In the genomic region with DNA sequence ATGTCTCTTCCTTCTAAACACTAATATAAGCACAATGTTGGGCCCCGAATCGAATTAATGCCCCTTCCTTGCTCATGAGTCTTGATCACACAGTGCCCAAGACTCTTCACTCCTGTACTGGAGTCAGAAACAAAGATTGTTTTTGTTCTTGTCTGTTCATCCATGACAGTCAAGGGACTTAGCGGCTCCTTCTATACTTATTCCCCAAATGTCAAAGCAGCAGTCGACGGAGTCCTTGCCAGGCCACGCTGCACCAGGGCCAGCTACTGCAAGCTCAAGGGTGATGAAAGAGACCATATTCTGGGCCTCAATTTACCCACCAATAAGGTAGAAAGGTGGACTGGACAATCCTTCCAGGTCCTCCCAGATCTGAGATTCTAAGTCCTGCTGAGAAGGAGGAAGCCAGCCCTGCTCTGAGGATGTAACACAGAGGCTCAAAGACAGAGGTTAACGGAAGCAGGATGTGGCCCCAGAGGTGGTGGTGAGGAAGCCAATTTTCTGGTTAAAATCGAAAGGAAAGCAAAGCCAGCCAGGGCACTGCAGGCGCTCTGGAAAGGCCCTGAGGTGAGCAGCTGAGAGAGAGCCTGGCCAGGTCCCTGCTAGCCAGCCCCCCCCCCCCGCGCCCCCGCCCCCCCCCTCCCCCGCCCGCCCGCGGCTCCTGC, we compare ENCODE assay signal across 9 mouse cellular contexts. TPM values are rescaled to one million over a fixed set of nuclear protein-coding genes. Genes with fewer than 3 reads are reported as not detected.
DNase-seq lines count a peak whose midpoint lies in the region; ATAC-seq and TF ChIP-seq lines count a peak whose summit lies in the region.
"Had no signal": no experiment of that assay in that cellular context is flagged by ENCODE, and none has a peak within 500 bp of the region (broad histone marks: within the 10 kb centered on the region; RNA-seq: fewer than 3 reads in every experiment).

No protein-coding gene starts in this region.

- WGBS in heart, adult 2 months: 55% methylated on average over 9 of the region's 16 CpGs
- WGBS in heart, embryonic 12.5 days: 61% methylated on average over 9 of the region's 16 CpGs

- no peaks in the 10 kb centered on the region for H3K27me3 ChIP-seq in heart, adult 2 months (ENCODE audit: control insufficient read depth, insufficient read depth, low read length)
- H3K27me3 ChIP-seq in heart, embryonic 12.5 days (replicated peaks): peaks cover 8% of the 10 kb centered on the region; the same call in 1 of the 2 replicates

- DNase-seq in heart, adult 2 months: peak; percentile 58 to 70
- no peak for DNase-seq in heart, postnatal 25 days (ENCODE audit: low spot score)
- peak; percentile 23 to 60 for DNase-seq in adrenal gland, postnatal 36 days
- DNase-seq in kidney, postnatal 36 days: peak; percentile 55 to 63
- DNase-seq in gastrocnemius, adult 18-20 months (ENCODE audit: low spot score): no peak
- no peak for DNase-seq in adipocyte (ENCODE audit: low spot score)

- H3K4me2 ChIP-seq in heart, embryonic 12.5 days: peak overlapping the region; percentile 56

- TF ChIP-seq CTCF in heart, adult 2 months (IDR thresholded peaks at IDR 0.05): no peak

- peak; percentile 27; the same call in 1 of the 2 replicates for TF ChIP-seq POLR2A in heart, adult 2 months (IDR thresholded peaks at IDR 0.05; ENCODE audit: insufficient read depth, low read depth, low read length)

- TF ChIP-seq EP300 in heart, adult 2 months (IDR thresholded peaks at IDR 0.05; ENCODE audit: insufficient read depth, low read depth, low read length): peak; percentile 65; the same call in 1 of the 2 replicates

- intact Hi-C loops in heart, adult 2 months (cut with DNase I): no loop called here
- intact Hi-C loops in heart, postnatal 25 days (cut with DNase I): no loop called here

- H3K9ac ChIP-seq in heart, adult 2 months (ENCODE audit: low read depth, low read length): no peak overlapping the region
- 0 out of 2 replicates have a peak overlapping the region, but pooled peaks have one; percentile 13 for H3K9ac ChIP-seq in heart, embryonic 12.5 days

- H3K9me3 ChIP-seq in heart, embryonic 12.5 days (replicated peaks): no peaks in the 10 kb centered on the region

- H3K79me2 ChIP-seq in heart, adult 2 months (replicated peaks; ENCODE audit: control insufficient read depth, insufficient read depth, low read length): no peaks in the 10 kb centered on the region

- H3K36me3 ChIP-seq in heart, adult 2 months (ENCODE audit: control insufficient read depth, insufficient read depth, low read length): peaks cover 33% of the 10 kb centered on the region
- H3K36me3 ChIP-seq in heart, embryonic 12.5 days: no peaks in the 10 kb centered on the region

- peak overlapping the region; percentile 53 for H3K27ac ChIP-seq in heart, adult 2 months
- H3K27ac ChIP-seq in heart, embryonic 12.5 days (ENCODE audit: poor library complexity, severe bottlenecking): 0 out of 2 replicates have a peak overlapping the region, but pooled peaks have one; percentile 47

- H3K4me1 ChIP-seq in heart, adult 2 months (ENCODE audit: control insufficient read depth, insufficient read depth, low read length): peaks cover 7% of the 10 kb centered on the region
- peaks cover 46% of the 10 kb centered on the region for H3K4me1 ChIP-seq in heart, embryonic 12.5 days (replicated peaks)

- no peak for ATAC-seq in heart, embryonic 12.5 days (ENCODE audit: insufficient number of reproducible peaks, low FRiP score)
- peak; percentile 77 for ATAC-seq in monocyte, adult 5-6 weeks (replicated peaks; ENCODE audit: insufficient number of reproducible peaks, low FRiP score, low TSS enrichment, poor library complexity, severe bottlenecking)

- H3K4me3 ChIP-seq in heart, adult 2 months: no peak overlapping the region; the same call in 1 of the 2 replicates
- 0 out of 2 replicates have a peak overlapping the region, but pooled peaks have one; percentile 12 for H3K4me3 ChIP-seq in heart, embryonic 12.5 days

RNA-seq across cellular contexts. Expression of gene Rgcc, which starts 8.2 kb away (rescaled TPM):
- 100 to 1,000 TPM in 1 of 2 experiments, 10 to 100 TPM in 1; 66.4 to 116 TPM for total RNA-seq in heart, adult 2 months (2021)
- polyA plus RNA-seq in heart, adult 2 months (2012; rRNA removed): 91.8 and 124 TPM in 2 replicates
- total RNA-seq in heart, postnatal 25 days (2021): 10 to 100 TPM; 37.9 to 54.5 TPM
- 100 to 1,000 TPM; 122 to 238 TPM for total RNA-seq in adrenal gland, postnatal 36 days (2021)
- polyA plus RNA-seq in heart, embryonic 12.5 days (2016; fragmentation: Nextera tagmentation; extraction: Ambion mirVana): 9.3 and 11.6 TPM in 2 replicates
- total RNA-seq in monocyte, adult 5-6 weeks (2017): 7.0 to 54.6 TPM (median 29.0 TPM) in 3 replicates
- total RNA-seq in gastrocnemius, adult 18-20 months (2021): 10 to 100 TPM; 53.3 to 79.9 TPM

RNA-seq across cellular contexts. Expression of gene Zfp957, which starts 46.1 kb away (rescaled TPM):
- not detected for total RNA-seq in heart, adult 2 months (2021)
- polyA plus RNA-seq in heart, adult 2 months (2012; rRNA removed): not detected in 2 replicates
- not detected for total RNA-seq in heart, postnatal 25 days (2021)
- total RNA-seq in adrenal gland, postnatal 36 days (2021): not detected
- not detected in 2 replicates for polyA plus RNA-seq in heart, embryonic 12.5 days (2016; fragmentation: Nextera tagmentation; extraction: Ambion mirVana)
- not detected in 3 replicates for total RNA-seq in monocyte, adult 5-6 weeks (2017)
- not detected for total RNA-seq in gastrocnemius, adult 18-20 months (2021)
- total RNA-seq: layer of hippocampus, postnatal 10 days had no signal

Comparison
In these comparisons a context has a peak if more than half of its experiments do, and no peak if none do; other contexts are left out.
1. DNase-seq: peak in heart, adult 2 months (2 of 2), adrenal gland, postnatal 36 days (2 of 2) and kidney, postnatal 36 days (2 of 2); none in heart, postnatal 25 days (single experiment), gastrocnemius, adult 18-20 months (single experiment) and adipocyte (single experiment).